Mouse (Mus musculus): ENCODE data around the gene Rspo1.
A peak's percentile ranks its signal among the peaks of the same experiment; 100 is the strongest.

The Rspo1 gene

DNA sequence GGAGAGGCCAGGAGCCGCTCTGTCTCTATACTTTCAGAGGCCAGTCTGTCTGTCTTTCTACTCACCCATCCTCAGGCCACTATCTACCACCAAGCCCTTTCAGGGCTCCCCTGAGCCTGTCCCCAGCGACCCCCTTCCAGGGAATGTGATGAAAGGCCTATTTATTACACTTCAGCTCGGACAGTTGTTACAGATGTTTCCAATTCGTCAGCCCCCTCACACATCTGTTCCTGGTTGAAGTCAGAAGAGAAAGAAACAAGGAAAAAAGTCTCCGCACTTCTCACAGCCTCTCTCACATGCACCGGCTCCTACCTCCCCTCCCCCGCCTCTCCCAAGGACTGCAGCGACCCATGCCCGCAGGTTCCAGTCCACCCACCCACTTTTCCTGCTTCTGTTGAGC lies 13.9 kb upstream of the Rspo1 start:
- DNase-seq (ENCODE audit: low spot score in 2 of 2) = no peak

DNA sequence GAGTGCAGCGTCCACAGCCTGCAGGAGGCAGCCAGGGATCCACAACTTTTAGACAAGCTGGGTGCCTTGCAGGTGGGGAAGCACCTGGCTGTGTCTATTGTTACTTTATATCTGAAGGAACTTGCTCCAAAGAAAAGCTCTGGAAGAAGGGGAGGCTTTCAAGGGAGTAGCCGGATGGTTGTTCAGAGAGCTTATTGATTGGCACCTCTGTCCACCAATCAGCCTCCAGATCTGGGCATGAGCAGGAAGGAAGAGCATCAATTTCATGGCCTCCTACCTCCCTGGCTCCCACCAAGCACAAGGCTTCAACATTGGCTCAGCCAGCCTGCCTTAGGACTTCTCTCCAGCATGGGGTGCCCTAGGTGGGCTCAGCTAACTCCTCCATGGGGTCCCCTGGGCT lies 12.9 kb upstream of the Rspo1 start:
- DNase-seq (ENCODE audit: low spot score in 2 of 2) = no peak

DNA sequence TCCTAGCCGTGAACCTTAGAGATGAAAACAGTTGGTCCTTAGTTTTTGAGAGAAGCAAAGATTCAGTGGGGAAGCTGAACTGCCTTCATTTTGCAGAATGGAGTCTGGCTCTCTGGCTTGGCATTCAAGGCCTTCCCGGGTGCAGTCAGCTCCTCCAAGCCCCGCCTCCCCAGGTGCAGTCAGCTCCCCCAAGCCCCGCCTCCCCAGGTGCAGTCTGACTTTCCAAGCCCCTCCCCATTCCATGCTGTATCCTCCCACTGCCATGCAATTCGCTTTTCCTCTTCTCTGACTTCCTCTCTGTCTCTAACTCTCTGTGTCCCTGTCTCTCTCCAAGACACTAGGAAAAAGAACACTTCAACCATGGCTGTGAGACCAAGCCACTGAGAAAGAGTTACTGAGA lies 8.0 kb upstream of the Rspo1 start:
- DNase-seq (ENCODE audit: low spot score in 2 of 2) = no peak

DNA sequence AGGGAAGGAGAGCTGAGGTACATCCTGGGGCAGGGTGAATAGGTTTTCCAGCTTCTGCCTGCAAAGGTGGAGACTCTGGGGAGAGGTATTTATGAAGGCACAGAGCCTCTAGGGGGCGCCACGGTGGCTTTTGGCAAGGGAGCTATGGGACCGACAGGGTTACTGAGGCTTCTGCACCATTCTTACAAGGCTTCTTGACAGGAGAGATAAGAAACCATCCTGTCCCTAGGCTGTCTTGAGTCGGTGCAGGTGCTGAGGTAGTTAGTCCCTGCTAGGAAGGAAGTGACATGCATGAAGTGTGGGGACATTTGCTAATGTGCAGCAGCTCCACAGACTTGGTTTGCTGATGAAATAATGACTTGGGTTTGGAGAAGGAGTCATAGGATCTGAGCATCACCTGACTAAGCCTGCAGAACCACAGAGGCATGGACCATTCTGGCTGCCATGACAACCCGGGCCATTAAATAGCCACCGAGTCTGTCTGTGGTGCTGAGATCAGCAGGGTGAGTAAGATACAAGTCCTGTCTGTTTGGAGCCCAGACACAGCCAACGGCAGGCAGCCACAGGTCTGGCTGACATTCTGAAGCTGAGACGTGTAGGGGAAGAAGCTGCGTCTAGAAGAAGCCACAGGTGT lies 2.2 kb upstream of the Rspo1 start:
- no peak for DNase-seq (ENCODE audit: low spot score in 2 of 2)

DNA sequence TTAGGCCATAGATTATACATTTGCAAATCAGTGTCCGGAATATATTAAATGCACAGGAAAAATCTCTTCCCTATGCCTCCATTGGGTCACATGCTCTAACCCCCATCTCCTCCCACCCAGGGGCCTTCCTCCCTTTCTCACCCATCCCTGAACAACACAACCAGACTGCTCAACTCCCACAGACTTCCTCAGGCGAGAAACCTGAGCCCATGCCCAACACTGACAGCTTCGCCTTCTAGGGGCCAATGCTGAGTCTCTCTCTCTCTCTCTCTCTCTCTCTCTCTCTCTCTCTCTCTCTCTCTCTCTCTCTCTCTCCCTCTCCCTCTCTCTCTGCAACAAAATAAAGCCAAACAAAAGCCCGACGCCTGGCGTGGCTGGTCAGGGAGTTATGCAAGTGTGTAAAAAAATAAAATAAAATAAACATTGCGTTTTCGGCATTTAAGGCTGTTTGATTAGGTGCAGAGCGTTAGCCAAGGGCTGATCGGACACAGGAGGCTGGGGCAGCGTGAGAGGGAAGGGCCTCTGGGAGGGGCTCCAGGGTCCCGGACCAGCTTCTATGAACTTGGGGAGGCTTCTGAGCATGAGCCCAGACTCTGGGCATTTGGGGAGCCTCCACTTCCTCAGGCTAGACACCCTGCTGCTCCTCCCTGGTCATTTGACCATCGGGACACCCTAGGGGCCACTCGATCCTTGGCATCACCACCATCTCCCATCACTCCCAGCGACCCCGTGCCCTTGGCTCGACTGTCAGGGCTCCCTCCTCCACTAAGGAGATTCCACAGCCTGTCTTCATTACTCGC lies 1.2 kb upstream of the Rspo1 start:
- no peak for DNase-seq (ENCODE audit: low spot score in 2 of 2)

DNA sequence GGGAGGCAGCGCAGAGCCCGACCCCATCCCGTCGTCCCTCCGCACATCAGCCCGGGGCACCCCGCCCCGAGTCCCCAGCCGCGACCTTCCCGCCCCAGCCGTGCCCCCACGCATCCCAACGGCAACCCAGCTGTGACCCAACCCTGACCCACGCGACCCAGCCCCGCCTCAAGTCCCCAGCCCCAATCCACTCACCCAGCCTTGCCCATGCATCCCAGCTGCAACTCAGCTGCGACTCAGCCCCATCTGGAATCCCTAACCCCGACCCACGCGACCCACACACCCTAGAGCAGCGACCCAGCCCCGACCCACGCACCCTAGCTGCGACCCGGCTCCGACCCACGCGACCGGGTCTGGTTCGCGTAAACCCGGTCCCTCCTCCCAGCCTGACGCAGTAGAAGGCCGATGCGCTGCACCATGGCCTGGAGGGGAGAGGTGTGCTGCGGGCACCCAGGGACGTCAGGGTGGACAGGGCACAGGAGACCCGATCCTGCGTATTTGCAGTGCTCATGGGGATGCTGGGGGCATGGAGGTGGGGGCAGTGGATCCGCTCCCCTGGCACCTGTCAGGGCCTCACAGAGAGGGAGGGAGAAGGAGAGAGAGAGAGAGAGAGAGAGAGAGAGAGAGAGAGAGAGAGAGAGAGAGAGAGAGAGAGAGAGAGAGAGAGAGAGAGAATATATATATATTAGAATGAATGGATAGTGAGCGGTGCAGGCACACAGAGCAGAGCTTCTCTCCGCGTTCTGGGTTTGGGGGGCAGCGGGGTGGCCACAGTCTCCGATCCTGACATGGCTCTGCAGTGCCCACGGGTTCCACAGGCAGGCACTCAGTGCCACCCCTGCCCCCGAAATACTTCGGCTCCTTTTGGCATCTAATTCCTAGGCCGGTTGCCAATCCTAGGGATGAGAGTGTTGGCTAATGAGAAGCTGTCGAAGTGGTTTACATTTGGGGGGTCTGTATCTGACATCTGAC lies 795 bp downstream of the Rspo1 start:
- no peak for DNase-seq (ENCODE audit: low spot score in 2 of 2)

DNA sequence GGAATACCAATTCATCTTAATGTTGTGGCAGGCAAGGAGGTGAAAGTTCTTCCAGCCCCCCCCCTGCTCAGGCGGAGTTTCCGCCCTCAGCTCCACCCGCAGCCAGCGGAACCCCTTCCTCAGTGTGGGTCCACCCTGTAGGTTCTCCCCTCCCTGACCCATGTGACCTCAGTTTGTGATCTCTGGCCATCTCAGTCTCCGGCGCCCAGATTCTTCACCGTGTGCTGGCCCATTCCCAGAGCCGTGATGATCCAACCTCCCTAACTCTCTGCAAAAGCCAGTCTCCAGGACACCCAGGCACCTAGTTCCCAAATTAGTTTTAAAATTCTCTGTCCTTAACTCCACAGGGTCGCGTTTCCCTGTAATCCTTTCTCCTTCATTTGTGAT lies 1.5 kb downstream of the Rspo1 start:
- DNase-seq (ENCODE audit: low spot score in 2 of 2) = no peak

DNA sequence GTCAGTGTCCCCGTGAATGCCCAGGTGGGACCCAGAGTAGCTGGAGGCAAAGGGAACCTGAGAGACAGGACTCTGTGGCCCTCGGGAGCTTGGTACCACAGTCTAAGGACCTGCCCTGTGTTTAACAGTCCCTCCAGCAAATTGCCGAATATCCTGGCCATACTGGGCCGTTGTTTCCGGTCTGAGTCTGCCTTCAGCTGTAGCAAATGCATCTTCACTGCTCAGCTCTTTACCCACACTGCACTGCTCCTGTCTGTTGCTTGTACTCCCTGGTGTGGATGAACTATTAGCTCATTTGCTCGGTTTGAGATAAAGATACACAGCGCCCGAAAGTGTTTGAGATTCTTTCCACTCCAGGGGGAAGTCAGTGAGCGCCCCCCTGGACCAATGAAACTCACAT lies 2.2 kb downstream of the Rspo1 start:
- DNase-seq (ENCODE audit: low spot score in 2 of 2) = no peak

DNA sequence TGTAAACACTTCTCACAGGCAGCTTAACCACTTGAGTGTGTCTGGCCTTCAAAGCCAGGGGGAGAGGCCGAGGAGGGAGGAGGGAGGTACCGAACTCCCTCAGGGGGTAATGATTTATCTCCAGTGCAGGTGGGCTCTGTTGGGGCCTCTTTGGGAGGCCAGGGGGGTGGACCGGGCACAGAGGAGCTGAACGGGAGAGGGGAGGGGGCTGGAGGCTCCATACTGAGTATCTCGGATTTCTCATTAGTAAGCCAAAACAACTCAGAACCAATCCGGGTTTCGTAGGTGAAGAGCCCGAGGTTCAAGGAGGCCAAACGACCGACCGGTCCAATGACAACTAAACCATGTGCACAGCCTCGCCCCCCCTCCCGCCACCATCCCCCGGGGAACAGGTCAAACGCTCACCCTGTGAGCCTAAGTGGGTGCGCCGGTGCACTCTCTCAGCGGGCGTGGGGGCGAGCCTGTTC lies 3.6 kb downstream of the Rspo1 start:
- no peak for DNase-seq (ENCODE audit: low spot score in 2 of 2)

DNA sequence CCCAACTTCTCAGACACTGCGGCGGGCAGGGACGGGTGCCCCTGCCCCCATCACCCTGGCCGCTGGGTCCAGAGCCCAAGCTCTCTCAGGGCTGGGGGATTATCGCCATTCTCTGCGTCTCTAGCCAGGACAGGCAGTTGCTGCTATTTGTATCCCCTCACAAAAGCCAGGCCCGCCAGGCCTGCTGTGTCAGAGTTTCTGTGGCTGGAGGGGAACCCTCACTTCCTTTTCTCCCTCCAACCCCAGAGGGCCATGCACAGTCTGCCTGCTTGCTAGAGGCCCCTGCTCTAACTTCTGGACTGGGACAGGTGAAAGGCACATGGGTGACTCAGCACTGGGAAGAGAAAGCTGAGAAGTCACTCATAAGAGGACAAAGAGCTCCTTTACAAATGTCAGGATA lies 4.1 kb downstream of the Rspo1 start:
- DNase-seq (ENCODE audit: low spot score in 2 of 2) = no peak

DNA sequence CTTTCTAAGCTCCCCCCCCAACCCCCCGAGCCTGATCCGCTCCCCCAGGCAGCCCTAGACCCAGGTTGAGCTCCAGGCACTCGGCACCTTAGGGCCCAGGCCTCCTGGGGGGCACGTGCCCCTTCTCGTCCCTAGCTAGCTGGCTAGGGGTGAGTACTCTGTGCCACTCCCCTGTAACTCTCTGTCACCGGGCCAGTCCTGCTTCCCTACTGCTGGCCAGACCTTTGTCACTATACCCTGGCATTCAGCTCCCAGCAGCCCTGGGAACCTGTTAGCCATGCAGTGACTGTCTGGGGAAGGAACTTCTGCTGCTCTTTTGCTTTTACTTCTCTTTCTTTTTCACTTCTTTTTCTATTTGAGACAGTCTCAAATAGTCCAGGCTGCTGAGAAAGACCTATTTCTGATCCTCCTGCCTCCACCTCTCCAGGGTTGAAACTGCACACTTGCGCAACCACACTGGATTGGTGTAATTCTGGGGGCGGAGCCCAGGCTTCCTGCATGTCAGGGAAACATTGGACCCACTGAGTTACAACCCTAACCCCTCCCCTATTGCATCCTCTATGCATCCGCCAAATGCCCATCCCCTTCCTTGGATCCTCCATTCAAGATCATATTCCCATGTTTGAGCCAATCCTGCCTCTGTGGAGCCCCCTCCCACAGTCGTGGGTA lies 11.4 kb downstream of the Rspo1 start:
- DNase-seq (ENCODE audit: low spot score in 2 of 2) = peak in 1 of 2 experiments; percentile 26

DNA sequence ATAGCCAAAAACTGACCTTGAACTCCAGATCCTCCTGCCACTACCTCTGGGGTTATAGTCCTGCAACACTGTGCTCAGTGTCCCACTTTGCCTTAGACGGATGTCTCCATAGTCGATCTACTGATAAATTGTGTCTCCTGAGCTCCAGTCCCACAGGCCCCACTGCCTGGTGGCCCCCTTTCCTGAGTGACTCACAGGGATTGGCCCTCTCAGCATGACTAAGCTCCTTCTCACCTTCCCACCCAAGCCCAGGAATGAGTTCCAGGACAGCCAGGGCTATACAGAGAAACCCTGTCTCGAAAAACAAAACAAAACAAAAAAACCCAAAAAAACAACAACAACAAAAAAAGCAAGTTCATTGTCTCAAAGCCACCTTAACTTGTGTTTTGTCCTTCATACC lies 13.3 kb downstream of the Rspo1 start:
- no peak for DNase-seq (ENCODE audit: low spot score in 2 of 2)

DNA sequence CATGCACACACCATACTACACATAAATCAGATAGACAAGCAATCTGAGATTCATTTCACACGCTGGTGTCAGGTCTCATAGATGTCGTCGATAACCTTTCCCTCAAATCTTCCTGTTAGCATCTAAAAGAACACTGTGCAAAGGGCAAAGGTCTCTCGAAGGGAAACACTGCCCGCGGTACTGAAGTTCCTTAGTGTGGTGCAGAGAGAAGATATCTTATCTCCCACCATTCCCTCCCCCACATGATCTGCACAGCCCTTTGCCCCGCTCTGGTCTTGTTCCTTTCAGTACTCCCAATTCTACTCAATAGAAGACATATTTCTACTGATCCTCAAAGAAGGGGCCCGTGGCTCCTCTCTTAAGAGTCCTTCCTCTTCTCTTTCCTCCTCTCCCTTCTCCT lies 16.7 kb downstream of the Rspo1 start:
- DNase-seq (ENCODE audit: low spot score in 2 of 2) = no peak

DNA sequence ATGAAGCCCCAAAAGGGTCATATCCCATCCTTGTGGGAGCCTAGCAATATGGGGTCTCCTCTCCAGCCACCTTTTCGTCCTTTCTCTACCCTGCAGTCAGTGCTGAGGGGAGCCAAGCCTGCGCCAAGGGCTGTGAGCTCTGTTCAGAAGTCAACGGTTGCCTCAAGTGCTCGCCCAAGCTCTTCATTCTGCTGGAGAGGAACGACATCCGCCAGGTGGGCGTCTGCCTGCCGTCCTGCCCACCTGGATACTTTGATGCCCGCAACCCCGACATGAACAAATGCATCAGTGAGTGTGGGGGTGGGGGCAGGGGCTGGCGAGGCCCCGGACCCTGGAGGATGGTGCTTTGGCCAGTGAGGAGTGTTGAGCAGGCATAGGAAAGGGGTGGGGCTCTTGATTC lies 18.7 kb downstream of the Rspo1 start:
- DNase-seq (ENCODE audit: low spot score in 2 of 2) = no peak

DNA sequence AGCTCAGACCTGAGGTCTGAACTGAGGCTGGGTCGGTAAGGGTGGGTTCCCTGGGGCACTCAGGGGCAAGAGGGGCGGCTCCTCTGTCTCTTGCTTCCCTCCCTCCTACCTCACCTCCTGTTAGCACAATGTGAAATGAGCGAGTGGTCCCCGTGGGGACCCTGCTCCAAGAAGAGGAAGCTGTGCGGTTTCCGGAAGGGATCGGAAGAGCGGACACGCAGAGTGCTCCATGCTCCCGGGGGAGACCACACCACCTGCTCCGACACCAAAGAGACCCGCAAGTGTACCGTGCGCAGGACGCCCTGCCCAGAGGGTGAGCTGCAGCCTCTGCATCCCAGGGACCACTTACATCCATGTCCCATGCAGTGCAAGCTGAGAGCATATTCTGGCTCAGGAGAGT lies 21.2 kb downstream of the Rspo1 start:
- no peak for DNase-seq (ENCODE audit: low spot score in 2 of 2)

DNA sequence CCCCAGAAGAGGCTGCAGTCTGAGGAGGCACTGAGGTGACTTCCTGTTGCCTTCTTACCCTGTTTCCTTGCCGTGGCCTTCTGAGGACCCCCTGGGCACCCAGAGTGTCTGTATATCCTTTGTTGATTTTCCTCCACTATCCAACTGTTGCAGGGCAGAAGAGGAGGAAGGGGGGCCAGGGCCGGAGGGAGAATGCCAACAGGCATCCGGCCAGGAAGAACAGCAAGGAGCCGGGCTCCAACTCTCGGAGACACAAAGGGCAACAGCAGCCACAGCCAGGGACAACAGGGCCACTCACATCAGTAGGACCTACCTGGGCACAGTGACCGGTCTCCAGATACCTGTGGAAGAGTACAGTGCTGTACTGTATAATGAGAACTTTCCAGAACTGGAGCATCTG lies 22.0 kb downstream of the Rspo1 start:
- no peak for DNase-seq (ENCODE audit: low spot score in 2 of 2)

DNA sequence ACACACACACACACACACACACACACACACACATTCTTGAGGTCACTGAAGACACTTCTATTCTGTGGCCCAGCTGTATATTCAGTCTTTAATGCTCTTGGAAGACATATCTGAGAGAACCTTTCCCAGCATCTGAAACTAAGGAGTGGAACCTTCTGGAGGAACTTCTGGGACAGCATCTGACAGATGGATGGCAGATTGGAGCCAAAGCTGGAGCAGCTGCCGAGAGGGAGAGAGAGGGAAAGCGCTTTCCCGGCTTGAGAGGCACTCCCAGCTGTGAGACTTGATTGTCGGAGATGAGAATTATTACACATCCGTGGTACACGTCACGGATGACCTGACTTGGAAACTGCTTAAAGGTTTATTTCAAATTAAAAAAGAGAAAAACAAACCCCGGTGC lies 22.5 kb downstream of the Rspo1 start:
- no peak for DNase-seq (ENCODE audit: low spot score in 2 of 2)

DNA sequence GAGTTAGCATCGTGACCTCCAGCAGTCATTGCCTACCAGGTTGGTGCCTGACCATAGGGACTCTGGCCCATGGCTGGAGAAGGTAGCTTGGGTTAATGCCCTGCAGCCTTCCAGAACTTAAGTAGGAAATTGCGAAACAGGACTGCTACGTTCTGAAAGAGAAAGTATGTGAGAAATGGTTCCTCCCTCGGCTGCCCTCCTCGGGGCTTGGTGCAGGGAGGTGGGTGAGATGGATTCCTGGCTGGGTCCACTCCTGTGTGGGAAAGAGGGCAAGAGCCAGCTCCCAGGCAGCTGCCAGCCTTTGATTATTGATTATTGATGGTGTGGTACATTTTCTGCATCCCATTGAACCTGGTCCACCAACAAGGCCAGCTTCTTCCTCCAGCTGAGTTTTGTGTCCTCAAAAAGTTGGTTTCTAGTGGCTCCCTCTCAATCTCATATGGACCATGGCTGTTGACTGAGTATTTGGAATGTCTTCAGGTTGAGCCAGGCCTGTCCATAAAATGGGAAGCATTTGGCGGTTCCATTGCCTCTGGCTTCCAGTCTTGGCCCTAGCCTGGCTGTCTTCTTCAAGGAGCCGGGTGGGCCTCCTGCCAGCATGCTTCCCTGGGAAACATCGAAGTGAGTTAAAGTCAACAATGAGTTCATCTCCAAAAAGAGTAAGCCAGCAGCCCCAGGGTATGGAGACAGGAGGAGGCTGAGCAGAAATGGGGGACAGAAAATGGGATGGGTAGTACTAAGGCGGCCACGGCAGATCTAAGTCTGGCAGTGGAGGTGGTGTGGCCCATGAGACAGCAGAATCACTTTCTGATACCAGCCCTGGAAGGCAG lies 29.8 kb downstream of the Rspo1 start, which contains the start of gene Gnl2:
Gene Gnl2, plus strand, starts transcription at position 780 of the 830 bp plus-strand sequence.
- DNase-seq (ENCODE audit: low spot score in 2 of 2) = peak in 1 of 2 experiments; percentile 11

DNA sequence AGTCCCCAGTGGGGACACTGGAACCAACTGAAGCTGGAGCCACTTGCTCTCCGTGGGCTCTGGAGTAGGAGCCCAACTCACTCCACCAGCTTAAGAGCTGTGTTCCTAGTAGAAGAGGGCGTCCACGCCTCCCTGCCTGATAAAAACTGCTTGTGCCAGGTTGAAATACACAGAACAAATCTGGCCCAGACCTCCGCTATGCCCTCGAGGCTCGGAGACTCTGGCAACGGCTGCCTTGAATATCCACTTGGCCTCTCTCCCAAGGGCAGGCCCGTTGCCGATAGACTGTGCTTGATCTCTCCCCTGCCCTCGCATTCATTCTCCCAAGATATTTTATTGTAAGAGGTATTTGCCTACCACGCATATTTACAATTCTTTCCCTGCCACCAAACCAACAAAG lies 31.2 kb downstream of the Rspo1 start:
- no peak for DNase-seq (ENCODE audit: low spot score in 2 of 2)

DNA sequence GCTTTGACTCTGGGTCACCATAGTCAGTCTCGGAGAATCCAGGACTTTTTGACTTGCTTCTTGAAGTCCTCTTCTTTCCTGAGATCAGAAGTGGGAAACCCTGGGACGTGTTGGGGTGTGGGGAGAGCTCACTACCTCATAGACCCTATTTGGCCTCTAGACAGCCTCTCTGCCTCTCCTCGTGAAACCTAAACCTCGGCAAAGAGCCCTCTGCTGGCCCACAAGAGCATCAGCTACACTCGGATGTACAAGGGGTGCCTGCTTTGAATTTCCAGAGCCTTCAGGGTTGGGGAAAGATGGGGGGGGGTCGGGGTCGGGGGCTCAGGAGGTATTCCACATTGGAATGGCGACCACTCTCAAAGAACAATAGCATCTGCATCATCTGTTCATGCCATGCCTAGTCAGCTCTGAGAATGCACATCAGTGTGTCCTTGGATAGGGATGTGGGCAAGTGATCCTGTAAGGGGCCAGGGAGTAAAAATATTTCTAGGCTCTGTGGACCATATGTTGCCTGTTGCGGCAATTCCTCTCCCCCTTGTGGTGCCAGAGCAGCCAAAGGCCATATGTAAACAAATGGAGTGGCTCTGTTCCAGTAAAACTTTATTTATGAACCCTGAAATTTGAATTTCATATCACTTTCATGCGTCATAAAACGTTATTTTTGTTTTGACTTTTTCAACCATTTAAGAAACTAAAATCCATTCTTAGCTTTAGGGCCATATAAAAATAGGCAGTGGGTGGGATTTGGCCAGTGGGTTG lies 34.7 kb downstream of the Rspo1 start:
- DNase-seq (ENCODE audit: low spot score in 2 of 2) = no peak
